Mouse (Mus musculus): ENCODE measurements around the gene Msrb3. TPM values are rescaled to one million over a fixed set of nuclear protein-coding genes. Genes with fewer than 3 reads are reported as not detected.

The Msrb3 gene
- polyA plus RNA-seq, 1 experiment from 2014 or later, result 41.0 TPM

GRCm38 (mm10) chr10:120857531-120858001 is 41.3 kb downstream of the Msrb3 start:
- Histone ChIP-seq H3K9ac (ENCODE audit: low read length) (no peak overlapping the region), H3K27ac (replicated peaks in 1 of 2; ENCODE audit: control insufficient read depth in 1 of 2, insufficient read depth in 1 of 2, low read depth in 2 of 2, low read length in 2 of 2) (no peak overlapping the region), H3K4me2 (ENCODE audit: low read length) (peak overlapping the region; percentile 44), H3K4me3 (ENCODE audit: control insufficient read depth in 1 of 2, insufficient read depth in 1 of 2, low read depth in 1 of 2, low read length in 2 of 2) (peak overlapping the region; percentile 6; a peak in 2 of 4 replicates), H3K4me1 (ENCODE audit: control insufficient read depth in 2 of 2, insufficient read depth in 2 of 2, low read length in 2 of 2) (peaks cover 8 to 14% of the 10 kb centered on the region in 2 experiments), H3K9me3 (ENCODE audit: control insufficient read depth, low read length) (no peaks in the 10 kb centered on the region), H3K36me3 (ENCODE audit: control insufficient read depth, insufficient read depth, low read length) (peaks cover 10% of the 10 kb centered on the region), H3K27me3 (ENCODE audit: control insufficient read depth, insufficient read depth, low read length) (no peaks in the 10 kb centered on the region)
- 42% methylated on average over 13 of the region's 13 CpGs for WGBS
- peak; percentile 54 for ATAC-seq (ENCODE audit: insufficient number of reproducible peaks, insufficient read depth, low FRiP score, low read depth)

GRCm38 (mm10) chr10:120854329-120854728 is 44.6 kb downstream of the Msrb3 start:
- ATAC-seq (ENCODE audit: insufficient number of reproducible peaks, insufficient read depth, low FRiP score, low read depth), result no peak
- Histone ChIP-seq H3K9me3 (ENCODE audit: control insufficient read depth, low read length) (no peaks in the 10 kb centered on the region), H3K4me2 (ENCODE audit: low read length) (no peak overlapping the region), H3K27me3 (ENCODE audit: control insufficient read depth, insufficient read depth, low read length) (no peaks in the 10 kb centered on the region), H3K9ac (ENCODE audit: low read length) (no peak overlapping the region), H3K36me3 (ENCODE audit: control insufficient read depth, insufficient read depth, low read length) (peaks cover 19% of the 10 kb centered on the region), H3K4me1 (ENCODE audit: control insufficient read depth in 2 of 2, insufficient read depth in 2 of 2, low read length in 2 of 2) (peaks cover 7 to 20% of the 10 kb centered on the region in 2 experiments), H3K27ac (replicated peaks in 1 of 2; ENCODE audit: control insufficient read depth in 1 of 2, insufficient read depth in 1 of 2, low read depth in 2 of 2, low read length in 2 of 2) (no peak overlapping the region), H3K4me3 (ENCODE audit: control insufficient read depth in 1 of 2, insufficient read depth in 1 of 2, low read depth in 1 of 2, low read length in 2 of 2) (no peak overlapping the region)
- 91% methylated on average over 10 of the region's 10 CpGs for WGBS

- H3K4me2 ChIP-seq (ENCODE audit: low read length), result no peak overlapping the region
- no peak overlapping the region for H3K27ac ChIP-seq (replicated peaks in 1 of 2; ENCODE audit: control insufficient read depth in 1 of 2, insufficient read depth in 1 of 2, low read depth in 2 of 2, low read length in 2 of 2)
- H3K27me3 ChIP-seq (ENCODE audit: control insufficient read depth, insufficient read depth, low read length), result no peaks in the 10 kb centered on the region
- 86% methylated on average over 9 of the region's 9 CpGs for WGBS
- H3K9ac ChIP-seq (ENCODE audit: low read length), result no peak overlapping the region
- H3K4me1 ChIP-seq (ENCODE audit: control insufficient read depth in 2 of 2, insufficient read depth in 2 of 2, low read length in 2 of 2), result peaks cover 4 to 15% of the 10 kb centered on the region in 2 experiments; a peak in 3 of 4 replicates
- no peaks in the 10 kb centered on the region for H3K9me3 ChIP-seq (ENCODE audit: control insufficient read depth, low read length)
- peaks cover 24% of the 10 kb centered on the region for H3K36me3 ChIP-seq (ENCODE audit: control insufficient read depth, insufficient read depth, low read length)
- H3K4me3 ChIP-seq (ENCODE audit: control insufficient read depth in 1 of 2, insufficient read depth in 1 of 2, low read depth in 1 of 2, low read length in 2 of 2), result no peak overlapping the region
- no peak for ATAC-seq (ENCODE audit: insufficient number of reproducible peaks, insufficient read depth, low FRiP score, low read depth)
Observed at GRCm38 (mm10) chr10:120853816-120854215, 45.1 kb downstream of the Msrb3 start.

GRCm38 (mm10) chr10:120851196-120851781 is 47.6 kb downstream of the Msrb3 start:
- no peak overlapping the region; a peak in 1 of 4 replicates for H3K27ac ChIP-seq (replicated peaks in 1 of 2; ENCODE audit: control insufficient read depth in 1 of 2, insufficient read depth in 1 of 2, low read depth in 2 of 2, low read length in 2 of 2)
- peaks cover 0 to 8% of the 10 kb centered on the region in 2 experiments; a peak in 1 of 4 replicates for H3K4me1 ChIP-seq (ENCODE audit: control insufficient read depth in 2 of 2, insufficient read depth in 2 of 2, low read length in 2 of 2)
- H3K27me3 ChIP-seq (ENCODE audit: control insufficient read depth, insufficient read depth, low read length), result no peaks in the 10 kb centered on the region
- H3K4me2 ChIP-seq (ENCODE audit: low read length), result no peak overlapping the region
- no peak overlapping the region for H3K4me3 ChIP-seq (ENCODE audit: control insufficient read depth in 1 of 2, insufficient read depth in 1 of 2, low read depth in 1 of 2, low read length in 2 of 2)
- H3K36me3 ChIP-seq (ENCODE audit: control insufficient read depth, insufficient read depth, low read length), result peaks cover 43% of the 10 kb centered on the region
- H3K9ac ChIP-seq (ENCODE audit: low read length), result no peak overlapping the region
- H3K9me3 ChIP-seq (ENCODE audit: control insufficient read depth, low read length), result no peaks in the 10 kb centered on the region
- no peak for ATAC-seq (ENCODE audit: insufficient number of reproducible peaks, insufficient read depth, low FRiP score, low read depth)
- 67% methylated on average over 9 of the region's 9 CpGs for WGBS

- Histone ChIP-seq H3K27me3 (ENCODE audit: control insufficient read depth, insufficient read depth, low read length) (no peaks in the 10 kb centered on the region), H3K4me3 (ENCODE audit: control insufficient read depth in 1 of 2, insufficient read depth in 1 of 2, low read depth in 1 of 2, low read length in 2 of 2) (no peak overlapping the region), H3K36me3 (ENCODE audit: control insufficient read depth, insufficient read depth, low read length) (peaks cover 50% of the 10 kb centered on the region), H3K9ac (ENCODE audit: low read length) (no peak overlapping the region), H3K9me3 (ENCODE audit: control insufficient read depth, low read length) (no peaks in the 10 kb centered on the region), H3K4me1 (ENCODE audit: control insufficient read depth in 2 of 2, insufficient read depth in 2 of 2, low read length in 2 of 2) (peaks cover 0 to 8% of the 10 kb centered on the region in 2 experiments; a peak in 1 of 4 replicates), H3K4me2 (ENCODE audit: low read length) (no peak overlapping the region), H3K27ac (replicated peaks in 1 of 2; ENCODE audit: control insufficient read depth in 1 of 2, insufficient read depth in 1 of 2, low read depth in 2 of 2, low read length in 2 of 2) (peak overlapping the region in 1 of 2 experiments; percentile 17; a peak in 3 of 4 replicates)
- no peak for ATAC-seq (ENCODE audit: insufficient number of reproducible peaks, insufficient read depth, low FRiP score, low read depth)
- 81% methylated on average over 24 of the region's 24 CpGs for WGBS
Observed at GRCm38 (mm10) chr10:120850391-120851195, 48.3 kb downstream of the Msrb3 start.

- peaks cover 66% of the 10 kb centered on the region for H3K36me3 ChIP-seq (ENCODE audit: control insufficient read depth, insufficient read depth, low read length)
- WGBS, result 60% methylated on average over 7 of the region's 7 CpGs
Observed at GRCm38 (mm10) chr10:120848677-120849076, 50.2 kb downstream of the Msrb3 start.

GRCm38 (mm10) chr10:120847785-120848184 is 51.1 kb downstream of the Msrb3 start:
- Histone ChIP-seq H3K27me3 (ENCODE audit: control insufficient read depth, insufficient read depth, low read length) (no peaks in the 10 kb centered on the region), H3K4me2 (ENCODE audit: low read length) (no peak overlapping the region), H3K9me3 (ENCODE audit: control insufficient read depth, low read length) (no peaks in the 10 kb centered on the region), H3K36me3 (ENCODE audit: control insufficient read depth, insufficient read depth, low read length) (peaks cover 75% of the 10 kb centered on the region), H3K9ac (ENCODE audit: low read length) (no peak overlapping the region), H3K27ac (replicated peaks in 1 of 2; ENCODE audit: control insufficient read depth in 1 of 2, insufficient read depth in 1 of 2, low read depth in 2 of 2, low read length in 2 of 2) (no peak overlapping the region), H3K4me3 (ENCODE audit: control insufficient read depth in 1 of 2, insufficient read depth in 1 of 2, low read depth in 1 of 2, low read length in 2 of 2) (no peak overlapping the region), H3K4me1 (ENCODE audit: control insufficient read depth in 2 of 2, insufficient read depth in 2 of 2, low read length in 2 of 2) (peaks cover 0 to 8% of the 10 kb centered on the region in 2 experiments; a peak in 1 of 4 replicates)
- WGBS, result 81% methylated on average over 4 of the region's 4 CpGs
- no peak for ATAC-seq (ENCODE audit: insufficient number of reproducible peaks, insufficient read depth, low FRiP score, low read depth)

More at GRCm38 (mm10) chr10:120848677-120849076, 50.2 kb downstream of the Msrb3 start:
- peaks cover 0 to 8% of the 10 kb centered on the region in 2 experiments; a peak in 1 of 4 replicates for H3K4me1 ChIP-seq (ENCODE audit: control insufficient read depth in 2 of 2, insufficient read depth in 2 of 2, low read length in 2 of 2)
- no peak overlapping the region for H3K27ac ChIP-seq (replicated peaks in 1 of 2; ENCODE audit: control insufficient read depth in 1 of 2, insufficient read depth in 1 of 2, low read depth in 2 of 2, low read length in 2 of 2)
- no peak overlapping the region for H3K9ac ChIP-seq (ENCODE audit: low read length)
- no peak overlapping the region for H3K4me3 ChIP-seq (ENCODE audit: control insufficient read depth in 1 of 2, insufficient read depth in 1 of 2, low read depth in 1 of 2, low read length in 2 of 2)
- H3K9me3 ChIP-seq (ENCODE audit: control insufficient read depth, low read length), result no peaks in the 10 kb centered on the region
- no peak for ATAC-seq (ENCODE audit: insufficient number of reproducible peaks, insufficient read depth, low FRiP score, low read depth)
- no peak overlapping the region for H3K4me2 ChIP-seq (ENCODE audit: low read length)
- H3K27me3 ChIP-seq (ENCODE audit: control insufficient read depth, insufficient read depth, low read length), result no peaks in the 10 kb centered on the region
